Mouse (Mus musculus) ovary, adult 2 months (tissue): ENCODE data around the gene Amd1. TPM values are rescaled to one million over a fixed set of nuclear protein-coding genes. Genes with fewer than 3 reads are reported as not detected.

ENCODE experiments used
- polyA plus RNA-seq: library from polyadenylated mRNA; depleted of rRNA; stranded (reverse); fragments of >200 nt; gene quantifications from 2 replicates; pipeline ENCODE4 v1.2.3, GENCODE M21; 2012; rRNA removed

Gene Amd1
- 3.8 and 5.1 TPM in 2 replicates for polyA plus RNA-seq

GRCm38 (mm10) chr10:40302140-40302985 is at the start of gene Amd1:
Amd1 (minus strand) TSS chr10:40302186.

GRCm38 (mm10) chr10:40339351-40339964 is 37.5 kb upstream of the Amd1 start, which contains the start of gene Cdk19:
Cdk19 (plus strand) TSS chr10:40339564.

GRCm38 (mm10) chr10:40257414-40258255 is 44.4 kb downstream of the Amd1 start, which contains the start of gene Gtf3c6:
Gtf3c6 (minus strand) TSS chr10:40258108.

GRCm38 (mm10) chr10:40246374-40247165 is 55.4 kb downstream of the Amd1 start, which contains the start of gene Rpf2:
Rpf2 (minus strand) TSS chr10:40247036.

Other genes with a start within 250 kb of the Amd1 start
- gene Slc16a10, start 159.9 kb downstream of the Amd1 start, polyA plus RNA-seq = 9.7 and 15.7 TPM in 2 replicates
- gene Rpf2, start 55.1 kb downstream of the Amd1 start, polyA plus RNA-seq = 2.0 and 4.0 TPM in 2 replicates
- 4.1 and 5.9 TPM in 2 replicates for gene Gtf3c6, start 44.1 kb downstream of the Amd1 start, polyA plus RNA-seq
- gene Cdk19, start 37.4 kb upstream of the Amd1 start, polyA plus RNA-seq = 6.9 and 7.9 TPM in 2 replicates